Mouse (Mus musculus) E14TG2a.4 (cell line): Measurements from ENCODE around the gene Prr12.
A peak's percentile ranks its signal among the peaks of the same experiment; 100 is the strongest.

ENCODE experiments used
- H3K27me3 ChIP-seq: 2 replicates; pipeline ENCODE4 v1.6.1; 2014; ENCODE audit warnings: low read length, control low read depth; ENCODE audit not compliant: insufficient read depth
- H3K36me3 ChIP-seq: 2 replicates; pipeline ENCODE4 v1.6.1; 2014; ENCODE audit warnings: low read length, control low read depth; ENCODE audit not compliant: insufficient read depth
- H3K4me1 ChIP-seq: replicated peaks from 2 replicates; pipeline ENCODE4 v1.6.1; 2014; ENCODE audit warnings: low read depth, low read length, control low read depth
- H3K4me3 ChIP-seq: replicated peaks from 2 replicates; pipeline ENCODE4 v1.5.1; 2014; ENCODE audit warnings: mild to moderate bottlenecking, low read length
- H3K9me3 ChIP-seq: 2 replicates; pipeline ENCODE4 v1.6.1; 2014; ENCODE audit warnings: low read length, control low read depth
- CTCF ChIP-seq: conservative IDR thresholded peaks from 2 replicates; pipeline ENCODE4 v1.5.1; 2014; ENCODE audit warnings: low read length
- NANOG ChIP-seq: IDR thresholded peaks from 2 replicates; pipeline ENCODE4 v1.6.1; 2014; ENCODE audit warnings: borderline replicate concordance, low read length, mixed read lengths
- POU5F1 ChIP-seq: IDR thresholded peaks from 2 replicates; pipeline ENCODE4 v1.6.1; 2014; ENCODE audit warnings: low read length, borderline replicate concordance

Prr12 gene

DNA sequence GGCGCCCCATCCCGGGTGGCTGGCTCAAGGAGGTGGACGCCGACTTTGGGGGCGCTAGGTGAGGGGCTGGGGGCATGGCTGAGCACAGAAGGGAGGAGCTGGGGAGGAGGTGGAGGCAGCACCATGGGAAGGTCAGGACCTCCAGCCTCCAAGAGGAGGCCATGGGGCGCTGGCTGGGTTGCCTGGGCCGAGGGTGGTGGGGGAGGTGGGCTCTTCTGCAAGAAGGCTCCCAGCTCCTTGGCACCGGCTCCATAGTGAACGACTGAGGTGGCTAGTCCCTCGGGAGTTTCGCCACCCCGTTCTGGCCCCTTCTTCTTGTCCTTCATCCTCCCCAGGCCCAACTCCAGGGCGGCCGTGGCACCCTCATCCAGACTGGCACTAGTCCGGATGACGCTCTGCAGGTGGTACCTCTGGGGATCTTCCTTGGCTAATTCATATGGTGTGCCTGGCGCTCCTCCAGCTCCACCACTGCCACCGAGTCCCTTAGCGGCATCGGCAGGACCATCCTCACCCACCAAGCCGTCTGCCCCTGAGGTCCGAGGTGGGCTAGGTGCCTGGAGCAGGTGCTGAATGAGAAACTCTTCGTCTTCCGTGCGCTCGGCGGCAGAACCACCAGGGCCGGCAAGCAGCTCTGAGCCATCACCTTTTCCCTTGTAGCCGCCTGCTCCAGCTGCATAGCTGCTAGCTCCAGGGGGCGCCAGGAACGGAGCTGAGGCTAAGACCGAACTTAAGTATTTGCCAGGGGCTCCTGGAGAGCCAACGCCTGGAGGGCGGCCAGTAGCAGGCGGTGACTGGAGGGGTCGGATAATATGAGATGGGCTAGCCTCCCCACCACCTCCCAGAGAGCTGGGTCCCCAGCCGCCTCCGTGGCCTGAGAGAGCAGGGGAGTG lies 4.4 kb downstream of the Prr12 start:
- no peak for TF ChIP-seq CTCF
- TF ChIP-seq POU5F1: no peak
- no peak for TF ChIP-seq NANOG
- no peaks in the 10 kb centered on the region for H3K27me3 ChIP-seq
- peak overlapping the region; percentile 67 for H3K4me3 ChIP-seq
- peaks cover 74% of the 10 kb centered on the region for H3K4me1 ChIP-seq
- H3K36me3 ChIP-seq: peaks cover 67% of the 10 kb centered on the region
- no peaks in the 10 kb centered on the region for H3K9me3 ChIP-seq

DNA sequence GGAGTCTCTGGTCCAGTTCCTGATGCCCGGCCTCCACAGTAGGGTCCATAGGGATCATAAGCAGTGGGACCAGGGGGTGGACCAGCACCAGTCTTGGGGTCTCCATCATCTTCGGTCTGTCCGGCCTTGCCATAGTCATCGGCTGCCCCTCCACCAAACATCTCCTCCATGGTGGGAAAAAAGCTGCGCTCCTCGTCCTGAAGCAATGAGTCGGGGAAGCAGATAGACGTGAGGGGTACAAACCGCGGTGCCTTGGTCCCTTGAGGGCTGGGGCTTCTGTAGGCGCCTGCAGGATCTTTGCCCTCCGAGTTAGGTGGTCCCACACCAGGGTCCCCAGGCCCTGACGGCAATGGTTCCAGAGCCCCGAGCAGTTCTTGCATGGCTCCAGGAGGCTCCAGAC lies 5.2 kb downstream of the Prr12 start:
- peaks cover 79% of the 10 kb centered on the region for H3K4me1 ChIP-seq
- TF ChIP-seq CTCF: no peak
- no peak for TF ChIP-seq NANOG
- no peak for TF ChIP-seq POU5F1

DNA sequence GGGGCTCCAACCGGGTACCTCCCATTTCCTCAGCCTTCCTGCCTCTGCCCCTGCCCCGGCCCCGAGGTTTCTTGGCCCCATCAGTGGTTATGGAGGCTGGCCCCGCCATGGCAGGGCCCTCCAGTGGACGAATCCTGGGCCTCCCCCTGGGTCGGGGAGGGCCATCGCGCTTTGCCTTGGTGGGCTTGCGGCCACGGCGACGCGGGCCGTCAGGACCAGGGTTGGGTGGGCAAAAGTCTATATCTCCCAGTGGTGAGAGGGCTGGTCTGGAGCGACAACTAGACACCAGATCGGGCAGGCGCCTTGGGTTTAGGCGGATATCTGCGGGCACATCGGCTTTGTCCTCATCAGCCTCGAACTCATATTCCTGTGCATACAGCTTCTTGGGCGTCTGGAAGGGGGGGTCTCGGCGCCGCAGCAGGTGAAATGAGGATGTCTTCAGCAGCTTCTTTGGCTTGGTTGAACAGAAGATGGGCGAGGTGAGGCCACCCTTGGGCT lies 5.8 kb downstream of the Prr12 start:
- Histone ChIP-seq H3K4me3 (peak overlapping the region; percentile 67), H3K4me1 (peaks cover 76% of the 10 kb centered on the region), H3K27me3 (no peaks in the 10 kb centered on the region), H3K36me3 (peaks cover 81% of the 10 kb centered on the region), H3K9me3 (no peaks in the 10 kb centered on the region)
- TF ChIP-seq CTCF (no peak), NANOG (no peak), POU5F1 (no peak)

More for the DNA sequence above, 5.2 kb downstream of the Prr12 start:
- no peaks in the 10 kb centered on the region for H3K9me3 ChIP-seq
- H3K36me3 ChIP-seq: peaks cover 75% of the 10 kb centered on the region
- H3K4me3 ChIP-seq: peak overlapping the region; percentile 67
- H3K27me3 ChIP-seq: no peaks in the 10 kb centered on the region

DNA sequence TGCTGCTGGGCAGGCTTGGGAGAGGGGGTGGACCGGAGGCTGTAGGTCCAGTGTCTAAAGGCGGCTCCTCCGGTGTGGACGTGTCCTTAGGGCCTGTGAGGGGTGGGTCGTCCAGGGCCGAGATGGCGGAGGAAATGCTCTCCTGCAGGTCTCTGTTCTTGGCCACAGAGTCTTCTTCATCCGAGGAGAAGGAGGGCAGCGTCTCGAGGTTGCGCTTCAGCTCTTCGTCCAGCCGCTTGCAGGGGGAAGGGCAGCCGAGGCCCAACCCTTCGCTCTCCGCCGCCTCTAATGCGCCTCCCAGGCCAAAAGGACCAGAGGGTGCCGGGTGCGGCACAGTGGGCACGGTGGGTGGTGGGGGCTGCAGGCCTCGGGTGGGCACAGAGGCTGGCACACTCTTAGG lies 6.9 kb downstream of the Prr12 start:
- no peaks in the 10 kb centered on the region for H3K27me3 ChIP-seq
- H3K36me3 ChIP-seq: peaks cover 92% of the 10 kb centered on the region
- no peaks in the 10 kb centered on the region for H3K9me3 ChIP-seq
- peak overlapping the region; percentile 41; the same call in 1 of the 2 replicates for H3K4me3 ChIP-seq
- H3K4me1 ChIP-seq: peaks cover 69% of the 10 kb centered on the region
- no peak for TF ChIP-seq CTCF
- no peak for TF ChIP-seq POU5F1
- no peak for TF ChIP-seq NANOG

DNA sequence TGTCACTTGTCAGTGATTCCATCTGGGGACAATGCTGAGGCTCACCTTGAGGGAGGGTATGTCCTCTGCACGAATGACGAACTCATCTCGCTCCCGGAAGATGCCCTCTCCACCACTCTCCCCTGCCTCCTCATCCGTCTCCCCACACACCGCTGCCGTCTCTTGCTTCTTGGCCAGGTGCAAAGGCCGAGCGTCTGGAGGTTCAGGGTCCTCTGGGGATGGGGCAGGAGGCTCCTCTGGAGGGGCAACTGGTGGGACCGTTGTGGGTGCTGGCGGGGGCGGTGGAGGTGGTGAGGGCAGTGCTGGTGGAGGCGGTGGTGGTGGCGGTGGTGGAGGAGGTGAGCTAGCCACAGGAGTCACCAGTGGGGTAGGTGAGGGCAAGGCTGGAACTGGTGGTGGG lies 9.4 kb downstream of the Prr12 start:
- H3K4me1 ChIP-seq: peaks cover 49% of the 10 kb centered on the region
- H3K4me3 ChIP-seq: peak overlapping the region; percentile 49; the same call in 1 of the 2 replicates
- no peak for TF ChIP-seq CTCF
- TF ChIP-seq NANOG: no peak
- no peak for TF ChIP-seq POU5F1
- H3K27me3 ChIP-seq: no peaks in the 10 kb centered on the region
- no peaks in the 10 kb centered on the region for H3K9me3 ChIP-seq
- peaks cover 93% of the 10 kb centered on the region for H3K36me3 ChIP-seq

DNA sequence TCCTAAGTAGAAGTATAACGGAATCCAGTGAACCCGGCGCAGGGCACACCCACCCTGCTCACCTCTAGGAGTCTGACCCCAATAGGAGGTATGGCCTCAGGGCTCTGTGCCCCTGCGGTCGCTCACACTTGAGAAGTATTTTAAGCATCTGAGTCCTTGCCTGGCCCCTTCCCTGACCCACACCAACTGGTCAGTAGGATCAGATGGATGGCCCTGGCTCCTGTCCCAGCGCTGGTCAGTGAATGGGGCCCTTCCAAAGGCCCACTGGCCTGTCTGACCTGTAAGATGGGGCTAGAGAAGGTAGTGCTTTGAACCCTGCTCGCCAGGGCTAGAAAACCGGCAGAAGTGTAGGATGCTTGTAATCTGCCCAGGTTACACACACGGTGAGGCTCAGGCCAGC lies 11.8 kb downstream of the Prr12 start:
- Histone ChIP-seq H3K4me3 (no peak overlapping the region), H3K27me3 (no peaks in the 10 kb centered on the region), H3K4me1 (peaks cover 42% of the 10 kb centered on the region), H3K36me3 (peaks cover 93% of the 10 kb centered on the region), H3K9me3 (no peaks in the 10 kb centered on the region)
- no peak for TF ChIP-seq POU5F1
- no peak for TF ChIP-seq NANOG
- TF ChIP-seq CTCF: no peak

DNA sequence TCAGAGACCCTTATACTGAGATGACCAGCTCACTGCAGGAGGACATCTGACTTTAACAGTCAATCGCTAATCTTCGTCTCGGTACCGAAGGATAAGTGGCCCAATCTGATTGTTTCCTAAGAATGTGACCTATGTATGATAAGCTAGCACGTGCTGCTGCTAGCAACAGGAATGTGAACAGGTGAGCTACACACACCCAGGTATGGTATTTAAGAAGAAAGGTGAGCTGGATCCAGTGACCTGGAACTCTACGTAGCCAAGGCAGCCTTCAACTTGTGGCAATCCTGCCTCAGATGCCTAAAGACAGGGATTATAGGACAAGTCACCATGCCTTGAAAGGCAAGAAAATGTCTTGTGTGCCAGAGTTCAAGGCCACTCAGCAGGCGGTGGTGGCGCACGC lies 14.3 kb downstream of the Prr12 start:
- H3K4me3 ChIP-seq: no peak overlapping the region
- H3K9me3 ChIP-seq: no peaks in the 10 kb centered on the region
- TF ChIP-seq CTCF (no peak), NANOG (no peak), POU5F1 (no peak)
- peaks cover 99% of the 10 kb centered on the region for H3K36me3 ChIP-seq
- peaks cover 35% of the 10 kb centered on the region for H3K4me1 ChIP-seq
- no peaks in the 10 kb centered on the region for H3K27me3 ChIP-seq

DNA sequence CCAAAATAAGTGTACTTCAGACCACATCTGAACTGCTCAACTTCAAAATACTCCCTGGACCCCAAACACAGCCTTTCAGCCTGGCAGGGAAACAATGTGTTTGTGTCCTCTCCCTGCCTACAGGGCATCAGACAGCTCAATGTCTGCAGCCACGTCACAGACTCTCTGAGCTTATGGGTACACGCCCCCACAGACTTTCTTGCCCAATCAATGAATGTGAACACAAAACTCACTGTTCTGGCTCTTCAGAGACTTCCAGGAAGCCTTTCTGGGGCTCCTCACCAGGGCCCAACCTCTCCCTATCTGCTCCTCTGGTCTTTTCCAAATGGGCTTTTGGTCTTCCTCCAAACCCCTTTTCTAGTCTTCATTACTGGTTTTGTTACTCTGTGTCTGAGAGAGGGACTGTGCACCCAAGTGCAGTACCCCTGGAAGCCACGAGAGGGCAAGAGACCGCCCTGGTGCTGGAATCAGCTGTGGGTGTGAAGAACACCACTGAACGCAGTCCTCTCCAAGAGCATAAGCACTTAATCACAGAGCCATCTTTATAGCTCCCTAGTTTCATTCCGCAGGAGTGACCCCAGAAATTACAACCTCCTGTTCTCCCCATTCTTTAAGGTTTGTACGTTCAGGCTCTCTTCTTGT lies 14.8 kb downstream of the Prr12 start:
- TF ChIP-seq POU5F1 (no peak), CTCF (peak; percentile 99)

More for the DNA sequence above, 14.8 kb downstream of the Prr12 start:
- no peaks in the 10 kb centered on the region for H3K27me3 ChIP-seq
- no peaks in the 10 kb centered on the region for H3K9me3 ChIP-seq
- peaks cover 99% of the 10 kb centered on the region for H3K36me3 ChIP-seq
- H3K4me3 ChIP-seq: no peak overlapping the region
- H3K4me1 ChIP-seq: peaks cover 29% of the 10 kb centered on the region
